Mouse (Mus musculus) heart, embryonic 12.5 days (tissue): ENCODE results near the gene Nbl1. TPM values are rescaled to one million over a fixed set of nuclear protein-coding genes. Genes with fewer than 3 reads are reported as not detected.

Experiments used
- ATAC-seq: fragments of 200-750 bp; cut with Nextera tagmentation; 2 replicates; pipeline ENCODE4 v1.8.0; 2017; ENCODE audit warnings: moderate TSS enrichment, moderate library complexity; ENCODE audit not compliant: insufficient number of reproducible peaks, low FRiP score
- H3K27ac ChIP-seq: fragments of 300-500 bp; sonication (generic); 2 replicates; pipeline ENCODE4 v1.5.1; 2016; ENCODE audit warnings: mild to moderate bottlenecking, moderate library complexity; ENCODE audit not compliant: poor library complexity, severe bottlenecking
- H3K27me3 ChIP-seq: fragments of 300-500 bp; sonication (generic); replicated peaks from 2 replicates; pipeline ENCODE4 v1.6.1; 2016; ENCODE audit warnings: mild to moderate bottlenecking, moderate library complexity
- H3K36me3 ChIP-seq: fragments of 300-500 bp; sonication (generic); 2 replicates; pipeline ENCODE4 v1.6.1; 2016; ENCODE audit warnings: mild to moderate bottlenecking, moderate library complexity
- H3K4me1 ChIP-seq: fragments of 300-500 bp; sonication (generic); replicated peaks from 2 replicates; pipeline ENCODE4 v1.6.1; 2016; ENCODE audit warnings: mild to moderate bottlenecking
- H3K4me2 ChIP-seq: fragments of 300-500 bp; sonication (generic); 2 replicates; pipeline ENCODE4 v1.6.1; 2016; ENCODE audit warnings: mild to moderate bottlenecking, moderate library complexity
- H3K4me3 ChIP-seq: fragments of 300-500 bp; sonication (generic); 2 replicates; pipeline ENCODE4 v1.5.1; 2016; ENCODE audit warnings: mild to moderate bottlenecking
- H3K9ac ChIP-seq: fragments of 300-500 bp; sonication (generic); 2 replicates; pipeline ENCODE4 v1.6.1; 2016; ENCODE audit warnings: mild to moderate bottlenecking, moderate library complexity
- H3K9me3 ChIP-seq: fragments of 300-500 bp; sonication (generic); replicated peaks from 2 replicates; pipeline ENCODE4 v1.6.1; 2016; ENCODE audit warnings: mild to moderate bottlenecking, moderate library complexity
- WGBS: fragments of 180-500 bp; shearing (Covaris S2); methylation state at CpG from one replicate; pipeline ENCODE4 v1.1.7; 2016; 5-methylcytosine and 5-hydroxymethylcytosine counted together
- polyA plus RNA-seq: library from polyadenylated mRNA; unstranded; fragments of >200 nt; fragmentation: Nextera tagmentation; extraction: Ambion mirVana; gene quantifications from 2 replicates; pipeline ENCODE4 v1.2.1, GENCODE M21; 2016

The Nbl1 gene
- polyA plus RNA-seq, 1 experiment from 2014 or later = 10.1 TPM

GRCm38 (mm10) chr4:139059569-139059968 lies 33.2 kb downstream of the Nbl1 start:
- no peaks in the 10 kb centered on the region for H3K36me3 ChIP-seq
- WGBS = 3% methylated on average over 7 of the region's 7 CpGs

GRCm38 (mm10) chr4:139058029-139058428 lies 34.8 kb downstream of the Nbl1 start:
- no peak overlapping the region for H3K27ac ChIP-seq
- peaks cover 19% of the 10 kb centered on the region; the same call in 1 of the 2 replicates for H3K27me3 ChIP-seq
- no peak overlapping the region for H3K9ac ChIP-seq
- WGBS = 79% methylated on average over 5 of the region's 5 CpGs
- H3K9me3 ChIP-seq = no peaks in the 10 kb centered on the region
- no peak overlapping the region for H3K4me2 ChIP-seq
- no peak overlapping the region for H3K4me3 ChIP-seq
- ATAC-seq = no peak
- H3K36me3 ChIP-seq = no peaks in the 10 kb centered on the region
- H3K4me1 ChIP-seq = peaks cover 10% of the 10 kb centered on the region

More at GRCm38 (mm10) chr4:139059569-139059968, 33.2 kb downstream of the Nbl1 start:
- H3K4me3 ChIP-seq = no peak overlapping the region
- no peak overlapping the region for H3K9ac ChIP-seq
- peaks cover 5% of the 10 kb centered on the region for H3K4me1 ChIP-seq
- no peak overlapping the region for H3K27ac ChIP-seq
- no peak for ATAC-seq
- no peaks in the 10 kb centered on the region for H3K9me3 ChIP-seq
- no peak overlapping the region for H3K4me2 ChIP-seq
- peaks cover 19% of the 10 kb centered on the region; the same call in 1 of the 2 replicates for H3K27me3 ChIP-seq

DNA sequence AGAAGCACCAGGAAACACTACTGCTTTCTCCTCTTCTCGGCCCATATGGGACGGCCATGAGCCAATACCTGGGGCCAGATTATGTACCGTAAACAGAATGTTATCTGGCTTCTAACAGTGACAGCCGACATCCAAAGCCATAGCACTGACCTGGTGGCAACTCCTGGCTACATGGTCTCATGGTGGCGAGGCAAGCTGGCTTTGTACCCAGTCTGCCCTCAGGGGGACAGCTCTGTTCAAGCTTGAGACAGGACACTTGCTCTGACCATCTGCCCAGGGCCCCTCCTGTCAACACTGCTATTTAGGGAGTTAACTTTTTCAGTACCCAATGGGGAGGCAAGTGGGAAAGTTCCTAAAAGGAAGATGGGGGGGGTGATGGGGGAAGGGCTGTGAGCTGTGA lies 35.5 kb downstream of the Nbl1 start:
- no peak overlapping the region for H3K4me2 ChIP-seq
- no peak for ATAC-seq
- peaks cover 19% of the 10 kb centered on the region; the same call in 1 of the 2 replicates for H3K27me3 ChIP-seq
- no peaks in the 10 kb centered on the region for H3K9me3 ChIP-seq
- 68% methylated on average over 5 of the region's 5 CpGs for WGBS
- no peak overlapping the region for H3K4me3 ChIP-seq
- H3K36me3 ChIP-seq = no peaks in the 10 kb centered on the region
- H3K4me1 ChIP-seq = peaks cover 10% of the 10 kb centered on the region
- no peak overlapping the region for H3K9ac ChIP-seq
- no peak overlapping the region for H3K27ac ChIP-seq

GRCm38 (mm10) chr4:139055744-139056143 lies 37.0 kb downstream of the Nbl1 start:
- H3K4me3 ChIP-seq = no peak overlapping the region
- ATAC-seq = no peak
- H3K9me3 ChIP-seq = no peaks in the 10 kb centered on the region
- H3K27ac ChIP-seq = no peak overlapping the region
- H3K27me3 ChIP-seq = peaks cover 21% of the 10 kb centered on the region; the same call in 1 of the 2 replicates
- 74% methylated on average over 3 of the region's 3 CpGs for WGBS
- no peak overlapping the region for H3K9ac ChIP-seq
- peaks cover 10% of the 10 kb centered on the region for H3K4me1 ChIP-seq
- no peaks in the 10 kb centered on the region for H3K36me3 ChIP-seq
- no peak overlapping the region for H3K4me2 ChIP-seq

GRCm38 (mm10) chr4:139055336-139055735 lies 37.5 kb downstream of the Nbl1 start:
- H3K4me3 ChIP-seq = no peak overlapping the region
- WGBS = 83% methylated on average over 4 of the region's 4 CpGs
- H3K4me2 ChIP-seq = no peak overlapping the region

GRCm38 (mm10) chr4:139054300-139054923 lies 38.4 kb downstream of the Nbl1 start:
- 42% methylated on average over 9 of the region's 9 CpGs for WGBS
- no peak for ATAC-seq

More at GRCm38 (mm10) chr4:139055336-139055735, 37.5 kb downstream of the Nbl1 start:
- Histone ChIP-seq H3K27ac (no peak overlapping the region), H3K27me3 (peaks cover 18% of the 10 kb centered on the region; the same call in 1 of the 2 replicates), H3K4me1 (peaks cover 10% of the 10 kb centered on the region), H3K9me3 (no peaks in the 10 kb centered on the region), H3K9ac (no peak overlapping the region), H3K36me3 (no peaks in the 10 kb centered on the region)
- ATAC-seq = no peak

DNA sequence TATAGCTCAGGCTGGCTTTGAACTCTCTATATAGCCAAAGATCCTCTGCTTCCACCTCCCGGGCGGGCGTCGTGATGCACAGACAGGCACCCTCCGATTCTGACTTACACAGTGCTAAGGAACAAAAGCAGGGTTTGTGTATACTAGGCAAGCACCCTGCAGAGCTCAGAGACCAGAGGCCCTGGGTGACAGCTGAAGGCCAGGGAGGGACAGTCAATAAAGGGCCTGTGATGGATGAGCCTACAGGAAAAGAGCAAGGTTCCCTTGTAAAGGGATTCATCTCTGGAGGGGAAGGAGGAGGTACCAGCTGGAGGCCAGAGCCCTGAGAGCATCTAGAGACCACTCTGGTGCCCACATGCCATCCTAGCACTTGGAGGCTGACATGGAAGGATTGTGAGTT lies 39.4 kb downstream of the Nbl1 start:
- 51% methylated on average over 5 of the region's 5 CpGs for WGBS

More at GRCm38 (mm10) chr4:139054300-139054923, 38.4 kb downstream of the Nbl1 start:
- H3K4me2 ChIP-seq = no peak overlapping the region
- H3K4me1 ChIP-seq = peaks cover 10% of the 10 kb centered on the region
- H3K36me3 ChIP-seq = no peaks in the 10 kb centered on the region
- H3K9me3 ChIP-seq = no peaks in the 10 kb centered on the region
- H3K27ac ChIP-seq = no peak overlapping the region
- no peak overlapping the region for H3K4me3 ChIP-seq
- H3K9ac ChIP-seq = no peak overlapping the region
- H3K27me3 ChIP-seq = peaks cover 11% of the 10 kb centered on the region; the same call in 1 of the 2 replicates

DNA sequence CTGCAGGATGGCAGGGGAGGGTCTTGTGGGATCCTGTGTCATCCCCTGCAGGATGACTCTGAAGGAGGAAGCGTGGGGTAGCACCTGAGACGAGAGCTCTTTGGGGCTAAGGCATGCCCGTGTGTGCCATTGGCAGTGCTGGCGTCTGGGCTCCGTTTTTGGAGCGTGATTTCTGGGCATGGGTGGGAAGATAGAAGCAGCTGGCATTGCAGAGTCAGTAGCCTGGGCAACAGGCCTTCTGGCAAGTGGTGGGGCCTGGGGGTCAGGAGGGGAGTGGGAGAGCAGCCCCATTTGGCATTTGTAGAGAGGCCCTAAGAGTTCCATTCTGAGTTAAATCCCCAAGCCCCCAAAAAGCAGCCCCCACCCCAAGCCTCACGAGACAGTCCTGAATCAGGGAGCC lies 40.0 kb downstream of the Nbl1 start:
- Histone ChIP-seq H3K27me3 (0 out of 2 replicates have a peak, but pooled peaks cover 3% of the 10 kb centered on the region), H3K36me3 (no peaks in the 10 kb centered on the region), H3K27ac (no peak overlapping the region), H3K4me1 (peaks cover 10% of the 10 kb centered on the region), H3K4me2 (no peak overlapping the region), H3K9me3 (peaks cover 4% of the 10 kb centered on the region; the same call in 1 of the 2 replicates), H3K9ac (no peak overlapping the region), H3K4me3 (no peak overlapping the region)
- ATAC-seq = no peak
- WGBS = 80% methylated on average over 7 of the region's 7 CpGs

More for the DNA sequence above, 39.4 kb downstream of the Nbl1 start:
- Histone ChIP-seq H3K9me3 (no peaks in the 10 kb centered on the region; the same call in 1 of the 2 replicates), H3K4me1 (peaks cover 10% of the 10 kb centered on the region), H3K4me3 (no peak overlapping the region), H3K36me3 (no peaks in the 10 kb centered on the region), H3K27ac (no peak overlapping the region), H3K4me2 (no peak overlapping the region), H3K9ac (no peak overlapping the region), H3K27me3 (0 out of 2 replicates have a peak, but pooled peaks cover 8% of the 10 kb centered on the region)
- ATAC-seq = no peak

GRCm38 (mm10) chr4:139048518-139048917 lies 44.3 kb downstream of the Nbl1 start:
- 79% methylated on average over 6 of the region's 6 CpGs for WGBS
- H3K27me3 ChIP-seq = 0 out of 2 replicates have a peak, but pooled peaks cover 3% of the 10 kb centered on the region
- no peak overlapping the region for H3K9ac ChIP-seq
- H3K4me2 ChIP-seq = no peak overlapping the region
- no peak overlapping the region for H3K27ac ChIP-seq
- ATAC-seq = no peak
- no peak overlapping the region for H3K4me3 ChIP-seq
- no peaks in the 10 kb centered on the region for H3K36me3 ChIP-seq
- H3K9me3 ChIP-seq = peaks cover 8% of the 10 kb centered on the region; the same call in 1 of the 2 replicates
- H3K4me1 ChIP-seq = no peaks in the 10 kb centered on the region

GRCm38 (mm10) chr4:139046354-139046753 lies 46.4 kb downstream of the Nbl1 start:
- Histone ChIP-seq H3K27me3 (peaks cover 8% of the 10 kb centered on the region; the same call in 1 of the 2 replicates), H3K9me3 (peaks cover 8% of the 10 kb centered on the region; the same call in 1 of the 2 replicates), H3K27ac (no peak overlapping the region), H3K4me2 (no peak overlapping the region), H3K36me3 (no peaks in the 10 kb centered on the region), H3K9ac (no peak overlapping the region), H3K4me3 (no peak overlapping the region), H3K4me1 (no peaks in the 10 kb centered on the region)
- no peak for ATAC-seq
- 87% methylated on average over 5 of the region's 5 CpGs for WGBS

GRCm38 (mm10) chr4:139044566-139044965 lies 48.2 kb downstream of the Nbl1 start:
- no peak for ATAC-seq
- WGBS = 84% methylated on average over 5 of the region's 5 CpGs
- H3K4me3 ChIP-seq = no peak overlapping the region
- H3K27ac ChIP-seq = no peak overlapping the region
- no peak overlapping the region for H3K9ac ChIP-seq
- H3K4me2 ChIP-seq = no peak overlapping the region
- H3K9me3 ChIP-seq = peaks cover 8% of the 10 kb centered on the region; the same call in 1 of the 2 replicates
- 0 out of 2 replicates have a peak, but pooled peaks cover 6% of the 10 kb centered on the region for H3K4me1 ChIP-seq
- peaks cover 23% of the 10 kb centered on the region for H3K27me3 ChIP-seq
- no peaks in the 10 kb centered on the region for H3K36me3 ChIP-seq
